Mouse (Mus musculus): Measurements from ENCODE around the gene Gm20662.
A peak's percentile ranks its signal among the peaks of the same experiment; 100 is the strongest.

Gene Gm20662

GRCm38 (mm10) chr9:107975399-107976386 lies 20.5 kb upstream of the Gm20662 start, which contains the start of gene Uba7:
Gene Uba7 (plus strand): TSS chr9:107975505.
- DNase-seq (ENCODE audit: extremely low spot score), result no peak

GRCm38 (mm10) chr9:107978815-107979214 lies 17.3 kb upstream of the Gm20662 start:
- no peak for DNase-seq (ENCODE audit: extremely low spot score)

GRCm38 (mm10) chr9:107981684-107982605 lies 14.2 kb upstream of the Gm20662 start:
- DNase-seq (ENCODE audit: extremely low spot score), result peak; percentile 74

- peak; percentile 81 for DNase-seq (ENCODE audit: extremely low spot score)
Observed at GRCm38 (mm10) chr9:107982681-107983346, 13.3 kb upstream of the Gm20662 start, which contains the start of gene Gm20661. Gene Gm20661 (plus strand): TSS chr9:107983058.

GRCm38 (mm10) chr9:107983421-107983890 lies 12.7 kb upstream of the Gm20662 start:
- peak; percentile 85 for DNase-seq (ENCODE audit: extremely low spot score)

- DNase-seq (ENCODE audit: extremely low spot score), result no peak
Observed at GRCm38 (mm10) chr9:107984052-107984753, 11.9 kb upstream of the Gm20662 start.

GRCm38 (mm10) chr9:107984754-107985055 lies 11.4 kb upstream of the Gm20662 start:
- no peak for DNase-seq (ENCODE audit: extremely low spot score)

GRCm38 (mm10) chr9:107985131-107986119 lies 10.7 kb upstream of the Gm20662 start, which contains the start of gene Inka1:
Gene Inka1 (minus strand): TSS chr9:107985879.
- peak; percentile 90 for DNase-seq (ENCODE audit: extremely low spot score)

GRCm38 (mm10) chr9:107986376-107986775 lies 9.8 kb upstream of the Gm20662 start:
- DNase-seq (ENCODE audit: extremely low spot score), result peak; percentile 89

- no peak for DNase-seq (ENCODE audit: extremely low spot score)
Observed at GRCm38 (mm10) chr9:107987950-107988349, 8.2 kb upstream of the Gm20662 start.

GRCm38 (mm10) chr9:107992197-107992596 lies 4.0 kb upstream of the Gm20662 start, which contains the start of gene Cdhr4:
Gene Cdhr4 (plus strand): TSS chr9:107992497.
- no peak for DNase-seq (ENCODE audit: extremely low spot score)

GRCm38 (mm10) chr9:107993013-107993412 lies 3.1 kb upstream of the Gm20662 start:
- no peak for DNase-seq (ENCODE audit: extremely low spot score)

- DNase-seq (ENCODE audit: extremely low spot score), result no peak
Observed at GRCm38 (mm10) chr9:107994464-107994863, 1.7 kb upstream of the Gm20662 start.

- DNase-seq (ENCODE audit: extremely low spot score), result no peak
Observed at GRCm38 (mm10) chr9:107995513-107995912, 636 bp upstream of the Gm20662 start.

- peak; percentile 99 for DNase-seq (ENCODE audit: extremely low spot score)
Observed at GRCm38 (mm10) chr9:108001922-108002770, 6.0 kb downstream of the Gm20662 start, which contains the start of gene Ip6k1. Gene Ip6k1 (plus strand): TSS chr9:108002501.

- no peak for DNase-seq (ENCODE audit: extremely low spot score)
Observed at GRCm38 (mm10) chr9:108002778-108003530, 6.8 kb downstream of the Gm20662 start.

GRCm38 (mm10) chr9:108003531-108003890 lies 7.4 kb downstream of the Gm20662 start:
- peak; percentile 12 for DNase-seq (ENCODE audit: extremely low spot score)

- DNase-seq (ENCODE audit: extremely low spot score), result no peak
Observed at GRCm38 (mm10) chr9:108008041-108008440, 11.9 kb downstream of the Gm20662 start.
